27 mouse cellular contexts compared by ENCODE assay signal in the genomic region with DNA sequence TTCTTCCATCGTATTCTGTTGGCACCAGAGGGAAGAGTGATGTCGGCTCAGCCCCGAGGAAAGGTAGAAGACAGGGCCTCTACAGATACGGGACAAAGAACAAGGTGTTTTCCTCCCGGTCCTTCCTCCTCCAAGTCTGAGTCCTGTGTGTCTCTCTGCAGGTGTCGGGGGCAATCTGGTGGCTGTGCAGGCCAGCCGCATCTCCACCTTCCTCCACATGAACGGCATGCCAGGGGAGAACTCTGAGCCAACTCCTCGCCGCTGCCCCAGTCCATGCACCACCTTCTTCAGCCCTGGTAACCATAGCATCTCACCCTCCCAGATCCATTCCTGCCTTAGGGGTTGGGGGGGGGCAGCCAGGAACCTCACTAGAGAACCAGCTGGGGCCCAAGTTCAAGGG.
"Had no signal": no experiment of that assay in that cellular context is flagged by ENCODE, and none has a peak within 500 bp of the region (broad histone marks: within the 10 kb centered on the region; RNA-seq: fewer than 3 reads in every experiment).

No protein-coding gene starts in this region.

- H3K4me3 ChIP-seq: heart, embryonic 10.5 days; heart, embryonic 12.5 days; hindbrain, embryonic 10.5 days; hindbrain, embryonic 12.5 days; intestine, embryonic 15.5 days; layer of hippocampus, adult 2 months; left cerebral cortex, adult 2 months; limb, embryonic 10.5 days; limb, embryonic 12.5 days; liver, embryonic 13.5 days; liver, embryonic 15.5 days had no signal

- H3K27ac ChIP-seq: heart, embryonic 10.5 days; hindbrain, embryonic 10.5 days; hindbrain, embryonic 12.5 days; hindbrain, embryonic 14.5 days; intestine, embryonic 15.5 days; layer of hippocampus, adult 2 months; left cerebral cortex, adult 2 months; limb, embryonic 10.5 days; limb, embryonic 12.5 days; liver, embryonic 13.5 days; liver, embryonic 15.5 days had no signal

- H3K4me2 ChIP-seq: heart, embryonic 12.5 days; hindbrain, embryonic 12.5 days; hindbrain, embryonic 14.5 days; intestine, embryonic 15.5 days; limb, embryonic 12.5 days; liver, embryonic 11.5 days; liver, embryonic 13.5 days; liver, embryonic 15.5 days had no signal

- DNase-seq: gastrocnemius, postnatal 10 days; gastrocnemius, postnatal 25 days; heart, adult 18-20 months; heart, postnatal 10 days; heart, postnatal 4 days; kidney, adult 18-20 months; kidney, adult 8-10 months; kidney, postnatal 10 days; kidney, postnatal 25 days; kidney, postnatal 4 days; liver; liver, embryonic 13.5 days had no signal

- H3K9ac ChIP-seq: heart, embryonic 12.5 days; hindbrain, embryonic 12.5 days; hindbrain, embryonic 14.5 days; intestine, embryonic 15.5 days; limb, embryonic 12.5 days; liver, embryonic 13.5 days; liver, embryonic 15.5 days had no signal

- ATAC-seq: hindbrain, embryonic 16.5 days; inflammation-experienced regulatory T-cells, adult 6 months; intestine, embryonic 15.5 days; intestine, postnatal 0 days had no signal

- H3K4me1 ChIP-seq: heart, embryonic 10.5 days; hindbrain, embryonic 12.5 days; intestine, embryonic 15.5 days; limb, embryonic 10.5 days; limb, embryonic 12.5 days; liver, embryonic 15.5 days had no signal

- H3K9me3 ChIP-seq: heart, embryonic 10.5 days; heart, embryonic 12.5 days; hindbrain, embryonic 10.5 days; hindbrain, embryonic 12.5 days; intestine, embryonic 15.5 days; limb, embryonic 10.5 days; limb, embryonic 12.5 days; liver, embryonic 13.5 days; liver, embryonic 15.5 days had no signal

- H3K27me3 ChIP-seq: heart, embryonic 12.5 days; hindbrain, embryonic 12.5 days; intestine, embryonic 15.5 days; limb, embryonic 12.5 days; liver, embryonic 13.5 days; liver, embryonic 15.5 days had no signal
